In genomic region chr2:32712108-32712551, GRCm38 (mm10) we compare ENCODE assay signal across 7 mouse cellular contexts. TPM values are rescaled to one million over a fixed set of nuclear protein-coding genes. Genes with fewer than 3 reads are reported as not detected.
DNase-seq lines count a peak whose midpoint lies in the region; ATAC-seq lines count a peak whose summit lies in the region.

No protein-coding gene starts in this region.

- peak overlapping the region; percentile 96 for H3K4me2 ChIP-seq in hindbrain, embryonic 14.5 days (replicated peaks)
- peak overlapping the region; percentile 77 for H3K4me2 ChIP-seq in limb, embryonic 11.5 days (ENCODE audit: low read depth, severe bottlenecking)
- peak overlapping the region; percentile 100 for H3K4me2 ChIP-seq in midbrain, embryonic 13.5 days (replicated peaks)

- WGBS in hindbrain, embryonic 14.5 days, result under 1% methylated on average over 37 of the region's 41 CpGs
- WGBS in limb, embryonic 11.5 days, result under 1% methylated on average over 41 of the region's 41 CpGs
- WGBS in midbrain, embryonic 13.5 days, result 0% methylated on average over 41 of the region's 41 CpGs

- no peaks in the 10 kb centered on the region for H3K9me3 ChIP-seq in hindbrain, embryonic 14.5 days (ENCODE audit: control insufficient read depth, low read length)
- no peaks in the 10 kb centered on the region; the same call in 1 of the 2 replicates for H3K9me3 ChIP-seq in limb, embryonic 11.5 days (ENCODE audit: control insufficient read depth, low read length)
- H3K9me3 ChIP-seq in midbrain, embryonic 13.5 days, result no peaks in the 10 kb centered on the region

- peaks cover 44% of the 10 kb centered on the region for H3K36me3 ChIP-seq in hindbrain, embryonic 14.5 days (replicated peaks; ENCODE audit: control insufficient read depth, insufficient read depth)
- peaks cover 17% of the 10 kb centered on the region for H3K36me3 ChIP-seq in limb, embryonic 11.5 days (ENCODE audit: control insufficient read depth, insufficient read depth, low read length)
- peaks cover 40% of the 10 kb centered on the region for H3K36me3 ChIP-seq in midbrain, embryonic 13.5 days

- H3K27me3 ChIP-seq in hindbrain, embryonic 14.5 days (ENCODE audit: control insufficient read depth, insufficient read depth, low read length), result no peaks in the 10 kb centered on the region
- H3K27me3 ChIP-seq in limb, embryonic 11.5 days (ENCODE audit: control insufficient read depth, insufficient read depth, low read length), result no peaks in the 10 kb centered on the region
- H3K27me3 ChIP-seq in midbrain, embryonic 13.5 days, result no peaks in the 10 kb centered on the region

- DNase-seq in R1 (ENCODE audit: low read depth, low spot score), result peak; percentile 74
- DNase-seq in cerebellum, adult 18-20 months, result peak; percentile 55 to 61
- peak; percentile 30 to 31 for DNase-seq in frontal cortex, postnatal 36 days (ENCODE audit: low spot score in 2 of 2)
- DNase-seq in hindbrain, embryonic 14.5 days (ENCODE audit: low spot score), result no peak
- peak; percentile 77 for DNase-seq in limb, embryonic 11.5 days (ENCODE audit: low spot score)
- DNase-seq in spleen, postnatal 10 days (ENCODE audit: low spot score in 2 of 2), result peak; percentile 58 to 82

- H3K9ac ChIP-seq in hindbrain, embryonic 14.5 days, result peak overlapping the region; percentile 92
- peak overlapping the region; percentile 78 for H3K9ac ChIP-seq in limb, embryonic 11.5 days (ENCODE audit: low read length)
- H3K9ac ChIP-seq in midbrain, embryonic 13.5 days (replicated peaks), result peak overlapping the region; percentile 95

- peaks cover 16% of the 10 kb centered on the region for H3K4me1 ChIP-seq in hindbrain, embryonic 14.5 days (replicated peaks; ENCODE audit: control insufficient read depth, insufficient read depth, low read length)
- peaks cover 13% of the 10 kb centered on the region; the same call in 1 of the 2 replicates for H3K4me1 ChIP-seq in limb, embryonic 11.5 days (ENCODE audit: control insufficient read depth, insufficient read depth, low read length)
- H3K4me1 ChIP-seq in midbrain, embryonic 13.5 days (replicated peaks), result peaks cover 23% of the 10 kb centered on the region

- peak overlapping the region; percentile 99 for H3K27ac ChIP-seq in hindbrain, embryonic 14.5 days
- peak overlapping the region; percentile 72 for H3K27ac ChIP-seq in limb, embryonic 11.5 days (replicated peaks; ENCODE audit: low read depth, low read length)
- peak overlapping the region; percentile 99 for H3K27ac ChIP-seq in midbrain, embryonic 13.5 days

- peak; percentile 22 for ATAC-seq in hindbrain, embryonic 14.5 days (ENCODE audit: low FRiP score)
- ATAC-seq in limb, embryonic 11.5 days (ENCODE audit: insufficient number of reproducible peaks, low FRiP score, low TSS enrichment, low read depth), result peak; percentile 52; the same call in 1 of the 2 replicates
- ATAC-seq in midbrain, embryonic 13.5 days, result peak; percentile 51

- H3K4me3 ChIP-seq in hindbrain, embryonic 14.5 days (replicated peaks; ENCODE audit: low read length), result peak overlapping the region; percentile 79
- peak overlapping the region; percentile 85 for H3K4me3 ChIP-seq in limb, embryonic 11.5 days (ENCODE audit: low read depth, low read length)
- peak overlapping the region; percentile 97 for H3K4me3 ChIP-seq in midbrain, embryonic 13.5 days (replicated peaks)

RNA-seq across cellular contexts. Expression of gene Cdk9, which starts 0.7 kb away (rescaled TPM):
- 59.7 and 61.6 TPM in 2 replicates for polyA plus RNA-seq in hindbrain, embryonic 14.5 days (2014; fragmentation: Nextera tagmentation; extraction: Ambion mirVana)
- polyA plus RNA-seq in limb, embryonic 11.5 days (2014; fragmentation: Nextera tagmentation; extraction: Ambion mirVana), result 98.3 and 101 TPM in 2 replicates
- polyA plus RNA-seq in midbrain, embryonic 13.5 days (2015; fragmentation: Nextera tagmentation; extraction: Ambion mirVana), result 78.5 and 84.5 TPM in 2 replicates

RNA-seq across cellular contexts. Expression of gene Fpgs, which starts 8.2 kb away (rescaled TPM):
- 14.8 and 16.3 TPM in 2 replicates for polyA plus RNA-seq in hindbrain, embryonic 14.5 days (2014; fragmentation: Nextera tagmentation; extraction: Ambion mirVana)
- polyA plus RNA-seq in limb, embryonic 11.5 days (2014; fragmentation: Nextera tagmentation; extraction: Ambion mirVana), result 22.1 and 23.2 TPM in 2 replicates
- polyA plus RNA-seq in midbrain, embryonic 13.5 days (2015; fragmentation: Nextera tagmentation; extraction: Ambion mirVana), result 16.5 and 16.6 TPM in 2 replicates

RNA-seq across cellular contexts. Expression of gene Sh2d3c, which starts 8.7 kb away (rescaled TPM):
- 43.5 and 47.9 TPM in 2 replicates for polyA plus RNA-seq in hindbrain, embryonic 14.5 days (2014; fragmentation: Nextera tagmentation; extraction: Ambion mirVana)
- polyA plus RNA-seq in limb, embryonic 11.5 days (2014; fragmentation: Nextera tagmentation; extraction: Ambion mirVana), result 12.2 and 13.1 TPM in 2 replicates
- polyA plus RNA-seq in midbrain, embryonic 13.5 days (2015; fragmentation: Nextera tagmentation; extraction: Ambion mirVana), result 37.8 and 40.7 TPM in 2 replicates

RNA-seq across cellular contexts. Expression of gene 6330409D20Rik, which starts 28.7 kb away (rescaled TPM):
- polyA plus RNA-seq in hindbrain, embryonic 14.5 days (2014; fragmentation: Nextera tagmentation; extraction: Ambion mirVana), result 3.8 and 4.5 TPM in 2 replicates
- polyA plus RNA-seq in limb, embryonic 11.5 days (2014; fragmentation: Nextera tagmentation; extraction: Ambion mirVana), result 0.13 TPM in 1 of 2 replicates, not detected in the other
- polyA plus RNA-seq in midbrain, embryonic 13.5 days (2015; fragmentation: Nextera tagmentation; extraction: Ambion mirVana), result 3.9 TPM in 2 replicates

RNA-seq across cellular contexts. Expression of gene Tor2a, which starts 44.9 kb away (rescaled TPM):
- 49.8 and 53.1 TPM in 2 replicates for polyA plus RNA-seq in hindbrain, embryonic 14.5 days (2014; fragmentation: Nextera tagmentation; extraction: Ambion mirVana)
- 58.5 and 60.2 TPM in 2 replicates for polyA plus RNA-seq in limb, embryonic 11.5 days (2014; fragmentation: Nextera tagmentation; extraction: Ambion mirVana)
- polyA plus RNA-seq in midbrain, embryonic 13.5 days (2015; fragmentation: Nextera tagmentation; extraction: Ambion mirVana), result 48.0 and 52.6 TPM in 2 replicates
